Mouse (Mus musculus) gastrocnemius, postnatal 4 days (tissue): Measurements from ENCODE around the gene Car5a. TPM values are rescaled to one million over a fixed set of nuclear protein-coding genes. Genes with fewer than 3 reads are reported as not detected.

Source experiments
- DNase-seq, 2 experiments: peaks; one replicate each; pipeline ENCODE4 v3.0.0; 2021 to 2022; ENCODE audit warnings: low spot score in 2 of 2, mixed read lengths in 2 of 2
- total RNA-seq, 2 experiments: library from RNA; stranded (reverse); gene quantifications; 2 replicates each; pipeline ENCODE4 v1.2.3; 2021

Gene Car5a
- total RNA-seq, 2 experiments from 2014 or later: 0.44 TPM; not detected in 1

- no peak for DNase-seq
Measured at GRCm38 (mm10) chr8:121955825-121956500, 11.3 kb upstream of the Car5a start.

- no peak for DNase-seq
Measured at GRCm38 (mm10) chr8:121954981-121955555, 10.4 kb upstream of the Car5a start.

GRCm38 (mm10) chr8:121953821-121954545 is 9.3 kb upstream of the Car5a start:
- no peak for DNase-seq

GRCm38 (mm10) chr8:121952800-121953199 is 8.1 kb upstream of the Car5a start:
- DNase-seq: no peak

- DNase-seq: no peak
Measured at GRCm38 (mm10) chr8:121952122-121952521, 7.4 kb upstream of the Car5a start.

GRCm38 (mm10) chr8:121951656-121952009 is 6.9 kb upstream of the Car5a start:
- DNase-seq: no peak

- peak; percentile 70 to 80 for DNase-seq
Measured at GRCm38 (mm10) chr8:121950749-121951655, 6.3 kb upstream of the Car5a start.

GRCm38 (mm10) chr8:121949941-121950748 is 5.4 kb upstream of the Car5a start:
- peak; percentile 98 to 99 for DNase-seq

- no peak for DNase-seq
Measured at GRCm38 (mm10) chr8:121949222-121949800, 4.6 kb upstream of the Car5a start, which contains the start of gene Banp. TSS of gene Banp (plus strand) at chr8:121949750.

GRCm38 (mm10) chr8:121948321-121949145 is 3.8 kb upstream of the Car5a start:
- peak in 1 of 2 experiments; percentile 25 for DNase-seq

GRCm38 (mm10) chr8:121947753-121948141 is 3.0 kb upstream of the Car5a start:
- peak; percentile 84 to 93 for DNase-seq

GRCm38 (mm10) chr8:121947047-121947752 is 2.5 kb upstream of the Car5a start:
- peak in 1 of 2 experiments; percentile 23 for DNase-seq

- no peak for DNase-seq
Measured at GRCm38 (mm10) chr8:121946351-121946750, 1.6 kb upstream of the Car5a start.

GRCm38 (mm10) chr8:121943716-121944115 is 988 bp downstream of the Car5a start:
- no peak for DNase-seq

- DNase-seq: no peak
Measured at GRCm38 (mm10) chr8:121943057-121943540, 1.6 kb downstream of the Car5a start.

- DNase-seq: no peak
Measured at GRCm38 (mm10) chr8:121938732-121939131, 6.0 kb downstream of the Car5a start.

GRCm38 (mm10) chr8:121936391-121936790 is 8.3 kb downstream of the Car5a start:
- DNase-seq: peak; percentile 46 to 65
